Mouse (Mus musculus) heart, embryonic 14.5 days (tissue): ENCODE measurements around the gene 1810055G02Rik. TPM values are rescaled to one million over a fixed set of nuclear protein-coding genes. Genes with fewer than 3 reads are reported as not detected.

Experiments used
- ATAC-seq: fragments of 200-750 bp; cut with Nextera tagmentation; 2 replicates; pipeline ENCODE4 v1.8.0; 2017; ENCODE audit warnings: low read depth, moderate TSS enrichment; ENCODE audit not compliant: insufficient number of reproducible peaks, insufficient read depth, low FRiP score
- H3K27ac ChIP-seq, 2 experiments: fragments of 200-500 bp in 1 of 2; fragments of 300-500 bp in 1 of 2; sonication (generic) in 1 of 2; replicated peaks in 1 of 2; 2 replicates each; pipeline ENCODE4 v1.5.1; 2012 to 2014; ENCODE audit warnings: low read depth in 2 of 2, low read length in 2 of 2, control low read depth in 1 of 2, mild to moderate bottlenecking in 1 of 2, mixed read lengths in 1 of 2; ENCODE audit not compliant: control insufficient read depth in 1 of 2, insufficient read depth in 1 of 2
- H3K27me3 ChIP-seq: fragments of 300-500 bp; sonication (generic); 2 replicates; pipeline ENCODE4 v1.6.1; 2014; ENCODE audit warnings: mild to moderate bottlenecking, low read length, control low read depth; ENCODE audit not compliant: control insufficient read depth, insufficient read depth
- H3K36me3 ChIP-seq: fragments of 300-500 bp; sonication (generic); 2 replicates; pipeline ENCODE4 v1.6.1; 2014; ENCODE audit warnings: mild to moderate bottlenecking, control low read depth, low read length, mixed read lengths; ENCODE audit not compliant: control insufficient read depth, insufficient read depth
- H3K4me1 ChIP-seq, 2 experiments: fragments of 200-500 bp in 1 of 2; fragments of 300-500 bp in 1 of 2; sonication (generic) in 1 of 2; 2 replicates each; pipeline ENCODE4 v1.6.1; 2012 to 2014; ENCODE audit warnings: low read length in 2 of 2, control low read depth in 1 of 2, mixed read lengths in 1 of 2; ENCODE audit not compliant: control insufficient read depth in 2 of 2, insufficient read depth in 2 of 2
- H3K4me2 ChIP-seq: fragments of 300-500 bp; sonication (generic); 2 replicates; pipeline ENCODE4 v1.6.1; 2014; ENCODE audit warnings: mild to moderate bottlenecking, low read length
- H3K4me3 ChIP-seq, 2 experiments: fragments of 200-500 bp in 1 of 2; fragments of 300-500 bp in 1 of 2; sonication (generic) in 1 of 2; 2 replicates each; pipeline ENCODE4 v1.5.1; 2012 to 2014; ENCODE audit warnings: low read length in 2 of 2, mild to moderate bottlenecking in 2 of 2, control low read depth in 1 of 2, low read depth in 1 of 2, moderate library complexity in 1 of 2; ENCODE audit not compliant: control insufficient read depth in 1 of 2, insufficient read depth in 1 of 2
- H3K9ac ChIP-seq: fragments of 300-500 bp; sonication (generic); 2 replicates; pipeline ENCODE4 v1.6.1; 2014; ENCODE audit warnings: mild to moderate bottlenecking, low read length
- H3K9me3 ChIP-seq: fragments of 300-500 bp; sonication (generic); 2 replicates; pipeline ENCODE4 v1.6.1; 2016; ENCODE audit warnings: low read length, control low read depth; ENCODE audit not compliant: control insufficient read depth
- WGBS: fragments of 180-500 bp; shearing (Covaris S2); extraction: QIAGEN DNeasy Blood & Tissue Kit; methylation state at CpG from one replicate; pipeline ENCODE4 v1.1.7; 2014; 5-methylcytosine and 5-hydroxymethylcytosine counted together
- polyA plus RNA-seq: library from polyadenylated mRNA; unstranded; fragments of >200 nt; fragmentation: Nextera tagmentation; extraction: Ambion mirVana; gene quantifications from 2 replicates; pipeline ENCODE4 v1.2.1, GENCODE M21; 2014

Gene 1810055G02Rik
- polyA plus RNA-seq, 1 experiment from 2014 or later, result 18.2 TPM

DNA sequence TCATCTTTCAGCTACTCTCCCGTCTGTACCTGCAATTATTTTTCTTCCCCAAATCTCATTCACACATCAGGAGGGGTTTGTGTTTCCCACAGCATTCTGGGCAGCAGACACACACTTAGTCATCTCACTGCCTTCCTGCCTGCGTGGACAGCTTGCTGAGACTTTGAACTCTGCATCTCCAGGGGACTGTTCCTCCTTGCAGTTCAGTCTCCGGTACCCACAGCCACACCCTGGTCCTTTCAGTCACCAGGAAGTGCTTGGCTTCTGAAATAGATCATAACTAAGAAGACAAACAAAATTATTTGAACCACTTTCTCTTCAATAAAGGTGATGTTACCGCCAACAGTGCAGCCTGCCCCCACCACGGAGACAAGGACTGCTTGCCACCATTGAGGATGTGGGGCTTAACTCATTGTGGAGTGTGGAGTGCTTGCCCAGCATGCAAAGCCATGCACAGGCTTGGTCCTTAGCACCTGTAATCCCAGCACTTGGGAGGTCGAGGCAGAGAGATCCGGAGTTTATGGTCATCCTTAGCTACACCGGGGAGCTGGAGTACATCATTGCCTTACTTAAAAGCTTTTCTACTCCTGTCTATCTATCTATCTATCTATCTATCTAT lies 44.6 kb downstream of the 1810055G02Rik start:
- Histone ChIP-seq H3K4me1 (no peaks in the 10 kb centered on the region), H3K4me3 (no peak overlapping the region), H3K9me3 (0 out of 2 replicates have a peak, but pooled peaks cover 4% of the 10 kb centered on the region), H3K36me3 (no peaks in the 10 kb centered on the region), H3K27me3 (no peaks in the 10 kb centered on the region), H3K27ac (no peak overlapping the region), H3K9ac (no peak overlapping the region), H3K4me2 (no peak overlapping the region)
- 40% methylated on average over 8 of the region's 8 CpGs for WGBS
- ATAC-seq, result no peak

GRCm38 (mm10) chr19:3753240-3753633 lies 45.1 kb downstream of the 1810055G02Rik start:
- Histone ChIP-seq H3K27me3 (no peaks in the 10 kb centered on the region), H3K4me3 (no peak overlapping the region), H3K36me3 (no peaks in the 10 kb centered on the region), H3K4me1 (no peaks in the 10 kb centered on the region), H3K9ac (no peak overlapping the region), H3K4me2 (no peak overlapping the region), H3K27ac (no peak overlapping the region), H3K9me3 (0 out of 2 replicates have a peak, but pooled peaks cover 4% of the 10 kb centered on the region)
- whole genome bisulfite sequencing, result 70% methylated on average over 1 of the region's 1 CpGs
- ATAC-seq, result no peak

GRCm38 (mm10) chr19:3753738-3754137 lies 45.6 kb downstream of the 1810055G02Rik start:
- Histone ChIP-seq H3K27ac (no peak overlapping the region), H3K4me2 (no peak overlapping the region), H3K36me3 (no peaks in the 10 kb centered on the region), H3K9me3 (no peaks in the 10 kb centered on the region), H3K27me3 (no peaks in the 10 kb centered on the region), H3K4me3 (no peak overlapping the region), H3K4me1 (no peaks in the 10 kb centered on the region), H3K9ac (no peak overlapping the region)
- 40% methylated on average over 8 of the region's 8 CpGs for WGBS
- no peak for ATAC-seq

- Histone ChIP-seq H3K4me3 (no peak overlapping the region), H3K9ac (no peak overlapping the region), H3K4me2 (no peak overlapping the region), H3K36me3 (no peaks in the 10 kb centered on the region), H3K9me3 (no peaks in the 10 kb centered on the region), H3K27ac (no peak overlapping the region), H3K27me3 (no peaks in the 10 kb centered on the region), H3K4me1 (no peaks in the 10 kb centered on the region)
- WGBS, result 56% methylated on average over 1 of the region's 1 CpGs
- ATAC-seq, result no peak
Measured at GRCm38 (mm10) chr19:3757861-3758260, 49.8 kb downstream of the 1810055G02Rik start.

DNA sequence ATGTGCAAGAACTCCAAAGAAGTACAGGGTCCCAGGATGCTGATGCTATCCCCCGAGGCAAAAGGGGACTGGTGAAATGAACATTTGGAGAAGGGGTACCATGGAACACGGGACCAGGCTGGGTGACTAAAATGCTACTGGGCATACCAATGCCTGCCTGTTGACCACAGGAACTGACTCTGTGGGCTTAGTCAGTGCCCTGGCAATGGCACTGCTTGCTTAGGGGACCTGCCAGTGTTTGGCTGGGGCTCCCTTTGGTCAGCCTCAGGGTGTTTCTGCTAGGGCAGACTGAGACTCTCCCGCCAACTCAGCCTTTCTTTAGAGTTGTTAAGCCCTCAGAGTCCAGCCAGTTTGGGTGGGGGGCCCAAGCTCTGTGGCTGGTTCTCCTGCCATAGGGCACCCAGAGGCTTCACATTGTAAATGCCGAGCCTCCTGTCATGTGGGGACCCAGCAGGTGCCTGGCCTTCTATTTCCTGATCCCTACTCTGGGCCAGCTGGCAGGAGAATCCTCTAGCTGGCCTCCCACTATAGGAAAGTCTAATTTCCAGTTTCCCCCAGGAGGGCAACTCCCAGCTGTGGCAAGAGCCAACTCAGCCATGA lies 57.2 kb downstream of the 1810055G02Rik start:
- peaks cover 7 to 16% of the 10 kb centered on the region in 2 experiments for H3K4me1 ChIP-seq
- no peaks in the 10 kb centered on the region for H3K27me3 ChIP-seq
- 82% methylated on average over 4 of the region's 4 CpGs for WGBS
- no peak overlapping the region for H3K4me2 ChIP-seq
- no peak overlapping the region for H3K9ac ChIP-seq
- no peak overlapping the region for H3K27ac ChIP-seq
- no peak overlapping the region for H3K4me3 ChIP-seq
- ATAC-seq, result no peak
- H3K9me3 ChIP-seq, result no peaks in the 10 kb centered on the region
- no peaks in the 10 kb centered on the region for H3K36me3 ChIP-seq

DNA sequence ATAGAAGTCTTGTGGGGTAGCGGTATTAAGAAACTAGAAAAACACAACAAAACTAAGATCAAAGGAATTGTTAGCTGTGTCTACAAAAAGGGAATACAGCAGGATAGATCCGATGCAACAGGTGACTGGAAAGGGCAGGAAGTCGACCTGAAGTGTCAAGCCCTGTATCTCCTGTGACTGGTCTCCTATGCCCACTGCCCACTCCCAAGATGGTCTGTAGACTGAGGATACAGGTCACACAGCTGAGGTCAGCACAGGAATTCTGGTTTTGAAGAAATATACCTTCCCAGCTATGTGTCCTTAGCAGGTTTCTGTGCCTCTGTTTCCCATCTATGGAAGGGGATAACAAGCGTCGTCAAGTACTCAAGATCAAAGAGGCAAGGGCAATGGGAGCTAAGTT lies 58.3 kb downstream of the 1810055G02Rik start:
- H3K4me1 ChIP-seq, result peaks cover 7 to 18% of the 10 kb centered on the region in 2 experiments
- no peaks in the 10 kb centered on the region for H3K9me3 ChIP-seq
- no peak for ATAC-seq
- 85% methylated on average over 5 of the region's 5 CpGs for WGBS
- H3K27me3 ChIP-seq, result no peaks in the 10 kb centered on the region
- no peak overlapping the region for H3K9ac ChIP-seq
- H3K36me3 ChIP-seq, result no peaks in the 10 kb centered on the region
- H3K4me2 ChIP-seq, result peak overlapping the region; percentile 77; the same call in 1 of the 2 replicates
- no peak overlapping the region for H3K27ac ChIP-seq
- H3K4me3 ChIP-seq, result no peak overlapping the region

- peak within 1 kb of the TSS; percentile 79 to 98 for H3K4me3 ChIP-seq
- H3K9me3 ChIP-seq, result no peaks in the 10 kb centered on the region
- peak within 1 kb of the TSS; percentile 77 for H3K4me2 ChIP-seq
- H3K36me3 ChIP-seq, result no peaks in the 10 kb centered on the region
- H3K4me1 ChIP-seq, result peaks cover 7 to 21% of the 10 kb centered on the region in 2 experiments
- peak within 1 kb of the TSS; percentile 99 to 100 for H3K27ac ChIP-seq
- WGBS, result under 1% methylated on average over 39 of the region's 39 CpGs
- ATAC-seq, result 0 out of 2 replicates have a peak, but pooled peaks have one; percentile 23
- no peaks in the 10 kb centered on the region for H3K27me3 ChIP-seq
- peak within 1 kb of the TSS; percentile 100 for H3K9ac ChIP-seq
Measured at GRCm38 (mm10) chr19:3767276-3767780, 59.2 kb downstream of the 1810055G02Rik start, which contains the start of gene Kmt5b. TSS of gene Kmt5b (plus strand) at chr19:3767421.
